Mouse (Mus musculus) limb, embryonic 14.5 days (tissue): Measurements from ENCODE around the gene Zfp646. TPM values are rescaled to one million over a fixed set of nuclear protein-coding genes. Genes with fewer than 3 reads are reported as not detected.

ENCODE experiments used
- ATAC-seq: fragments of 200-750 bp; cut with Nextera tagmentation; 2 replicates; pipeline ENCODE4 v1.8.0; 2017; ENCODE audit warnings: low read depth, moderate number of reproducible peaks, moderate TSS enrichment; ENCODE audit not compliant: low FRiP score
- DNase-seq: peaks from one replicate; pipeline ENCODE4 v3.0.0-alpha.2; 2015; ENCODE audit warnings: low spot score
- H3K27ac ChIP-seq: fragments of 300-500 bp; sonication (generic); replicated peaks from 2 replicates; pipeline ENCODE4 v1.5.1; 2014; ENCODE audit warnings: low read depth, mild to moderate bottlenecking, low read length, moderate library complexity, mixed read lengths
- H3K27me3 ChIP-seq: fragments of 300-500 bp; sonication (generic); 2 replicates; pipeline ENCODE4 v1.6.1; 2014; ENCODE audit warnings: low read length, mixed read lengths; ENCODE audit not compliant: control insufficient read depth, insufficient read depth
- H3K36me3 ChIP-seq: fragments of 300-500 bp; sonication (generic); 2 replicates; pipeline ENCODE4 v1.6.1; 2014; ENCODE audit warnings: mild to moderate bottlenecking, low read length, moderate library complexity, mixed read lengths; ENCODE audit not compliant: control insufficient read depth, insufficient read depth
- H3K4me1 ChIP-seq: fragments of 300-500 bp; sonication (generic); 2 replicates; pipeline ENCODE4 v1.6.1; 2014; ENCODE audit warnings: antibody characterized with exemption, low read length, mixed read lengths; ENCODE audit not compliant: control insufficient read depth, insufficient read depth
- H3K4me2 ChIP-seq: fragments of 300-500 bp; sonication (generic); replicated peaks from 2 replicates; pipeline ENCODE4 v1.6.1; 2014; ENCODE audit warnings: low read depth, mild to moderate bottlenecking, low read length, moderate library complexity; ENCODE audit not compliant: severe bottlenecking
- H3K4me3 ChIP-seq: fragments of 300-500 bp; sonication (generic); replicated peaks from 2 replicates; pipeline ENCODE4 v1.5.1; 2014; ENCODE audit warnings: low read length
- H3K9ac ChIP-seq: fragments of 300-500 bp; sonication (generic); 2 replicates; pipeline ENCODE4 v1.6.1; 2014; ENCODE audit warnings: mild to moderate bottlenecking, low read depth, low read length, moderate library complexity; ENCODE audit not compliant: severe bottlenecking
- H3K9me3 ChIP-seq: fragments of 300-500 bp; sonication (generic); 2 replicates; pipeline ENCODE4 v1.6.1; 2016; ENCODE audit warnings: low read length; ENCODE audit not compliant: control insufficient read depth
- POLR2A ChIP-seq: fragments of 200-500 bp; IDR thresholded peaks from 2 replicates; pipeline ENCODE4 v1.8.0; 2012; ENCODE audit warnings: inconsistent platforms, mild to moderate bottlenecking, moderate library complexity, borderline replicate concordance; ENCODE audit not compliant: insufficient read depth, insufficient read length; ENCODE audit errors: extremely low read depth
- WGBS: fragments of 180-500 bp; shearing (Covaris S2); extraction: QIAGEN DNeasy Blood & Tissue Kit; methylation state at CpG from one replicate; pipeline ENCODE4 v1.1.7; 2014; 5-methylcytosine and 5-hydroxymethylcytosine counted together
- polyA plus RNA-seq, 2 experiments: library from polyadenylated mRNA; depleted of rRNA in 1 of 2; stranded (reverse) in 1 of 2; unstranded in 1 of 2; fragments of >200 nt; fragmentation: Nextera tagmentation in 1 of 2; extraction: Ambion mirVana in 1 of 2; gene quantifications; 2 replicates each; pipeline versions ENCODE4 v1.2.1 to v1.2.3; 2012 to 2014

Zfp646 gene
- polyA plus RNA-seq, 2 experiments: 12.4 to 19.1 TPM

DNA sequence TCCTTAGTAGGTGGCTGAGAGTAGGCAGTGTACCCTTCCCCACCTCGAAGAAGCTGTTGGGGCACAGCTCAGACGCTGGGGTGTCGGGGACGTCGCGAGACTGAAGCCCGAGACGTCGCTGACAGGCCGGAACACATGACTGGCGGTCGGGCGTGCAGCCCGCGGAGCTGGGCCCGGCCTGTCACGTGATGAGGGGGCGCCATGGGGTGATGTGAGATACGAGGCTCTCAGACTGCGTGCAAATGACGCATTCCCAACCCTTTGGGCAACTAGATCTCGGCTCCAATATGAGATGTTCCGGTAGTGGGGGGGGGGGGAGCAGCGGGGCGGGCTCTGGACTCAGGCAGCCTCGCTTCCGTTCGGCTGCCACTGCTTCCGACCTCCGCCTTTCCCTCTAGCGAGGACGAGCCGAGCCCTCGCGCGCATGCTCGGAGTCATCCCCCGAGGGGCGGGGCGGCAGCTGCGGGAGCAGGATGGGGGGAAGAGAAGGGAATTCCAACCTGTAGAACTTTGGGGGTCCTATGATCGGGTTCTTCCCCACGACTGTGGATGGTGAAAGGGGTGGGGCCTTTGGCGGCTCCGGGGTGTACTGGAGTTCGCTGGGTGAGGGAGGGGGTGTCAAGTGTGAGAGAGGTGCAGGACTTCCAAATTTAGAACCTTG is 34.6 kb upstream of the Zfp646 start:
- TF ChIP-seq POLR2A: no peak
- H3K36me3 ChIP-seq: peaks cover 26% of the 10 kb centered on the region; the same call in 1 of the 2 replicates
- H3K9ac ChIP-seq: peak overlapping the region; percentile 69
- H3K4me3 ChIP-seq: peak overlapping the region; percentile 75
- peak; percentile 93 for DNase-seq
- 0% methylated on average over 33 of the region's 46 CpGs for WGBS
- H3K4me2 ChIP-seq: peak overlapping the region; percentile 93
- no peaks in the 10 kb centered on the region for H3K9me3 ChIP-seq
- ATAC-seq: peak; percentile 92
- 0 out of 2 replicates have a peak, but pooled peaks cover 12% of the 10 kb centered on the region for H3K4me1 ChIP-seq
- H3K27ac ChIP-seq: peak overlapping the region; percentile 90
- no peaks in the 10 kb centered on the region for H3K27me3 ChIP-seq

DNA sequence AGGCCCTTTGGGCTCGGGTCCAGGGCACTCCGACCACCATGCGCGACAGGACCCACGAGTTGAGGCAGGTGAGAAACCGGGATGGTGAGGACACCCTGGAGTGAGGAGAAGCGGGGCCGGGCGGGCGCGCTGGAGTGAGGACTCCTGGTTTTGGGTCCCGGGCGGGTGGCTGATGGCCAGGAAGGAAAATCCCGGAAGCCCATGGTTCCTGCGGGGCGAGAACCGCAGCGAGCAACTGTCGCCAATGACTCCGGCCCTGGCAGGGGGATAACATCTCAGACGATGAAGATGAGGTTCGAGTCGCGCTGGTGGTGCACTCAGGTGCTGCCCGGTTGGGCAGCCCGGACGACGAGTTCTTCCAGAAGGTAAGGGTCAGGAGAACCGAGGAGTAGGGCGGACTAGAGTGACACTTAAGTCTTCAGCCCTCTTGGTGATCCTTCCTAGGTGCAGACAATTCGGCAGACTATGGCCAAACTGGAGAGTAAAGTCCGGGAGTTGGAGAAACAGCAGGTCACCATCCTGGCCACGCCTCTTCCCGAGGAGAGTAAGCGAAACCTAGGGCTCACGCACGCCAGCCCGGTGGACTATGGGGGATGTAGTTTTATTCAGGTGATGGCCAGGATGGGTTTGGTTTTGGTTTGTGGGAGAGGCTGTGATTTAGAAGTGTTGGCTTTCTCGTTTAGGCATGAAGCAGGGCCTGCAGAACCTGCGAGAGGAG is 33.9 kb upstream of the Zfp646 start:
- no peaks in the 10 kb centered on the region for H3K27me3 ChIP-seq
- under 1% methylated on average over 39 of the region's 40 CpGs for WGBS
- peak; percentile 80 for DNase-seq
- peak overlapping the region; percentile 93 for H3K4me2 ChIP-seq
- peak overlapping the region; percentile 75 for H3K4me3 ChIP-seq
- peaks cover 31% of the 10 kb centered on the region; the same call in 1 of the 2 replicates for H3K36me3 ChIP-seq
- H3K4me1 ChIP-seq: 0 out of 2 replicates have a peak, but pooled peaks cover 12% of the 10 kb centered on the region
- no peaks in the 10 kb centered on the region for H3K9me3 ChIP-seq
- peak overlapping the region; percentile 69 for H3K9ac ChIP-seq
- no peak for TF ChIP-seq POLR2A
- H3K27ac ChIP-seq: peak overlapping the region; percentile 90
- peak; percentile 58 for ATAC-seq

DNA sequence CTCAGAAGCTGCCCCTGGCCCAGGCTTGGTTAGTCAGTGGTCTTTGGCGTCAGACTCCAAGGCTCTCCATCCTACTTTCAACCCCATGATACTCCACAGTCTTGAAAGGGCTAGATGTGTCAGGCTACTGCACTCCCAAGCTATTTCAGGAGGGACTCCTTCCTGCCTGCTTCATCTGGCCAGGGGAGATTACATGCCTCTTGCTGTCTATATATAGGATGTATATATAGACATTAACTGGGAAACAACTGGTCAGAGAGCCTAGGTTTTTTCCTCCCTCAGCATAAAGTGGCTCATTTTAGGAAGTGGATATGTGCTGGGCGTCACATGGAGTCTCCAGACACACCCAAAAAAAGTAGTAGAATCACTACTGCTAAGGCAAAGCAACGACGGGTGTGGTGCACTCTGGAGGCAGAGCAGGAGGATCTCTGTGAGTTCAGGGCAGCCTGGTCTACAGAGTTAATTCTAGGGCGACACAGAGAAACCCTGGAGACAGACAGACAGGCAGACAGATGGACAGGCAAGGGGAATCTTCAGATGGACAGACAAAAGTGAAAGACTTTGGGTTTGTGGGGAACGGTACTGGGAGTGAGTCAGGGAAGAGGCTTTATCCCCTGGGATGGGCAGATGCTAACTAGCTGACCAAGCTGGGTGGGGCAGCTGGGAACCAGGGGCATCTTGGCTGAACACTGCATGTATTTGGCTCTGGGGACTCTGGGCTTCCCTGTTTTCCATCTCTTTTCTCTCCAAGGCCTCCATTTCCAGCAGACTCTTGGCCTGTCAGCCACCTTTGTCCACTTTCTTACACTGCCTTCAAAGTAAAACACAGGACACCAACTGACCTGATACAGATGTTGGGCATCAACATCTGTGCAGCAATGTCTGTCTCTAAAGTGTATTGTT is 25.8 kb upstream of the Zfp646 start:
- Histone ChIP-seq H3K36me3 (peaks cover 23% of the 10 kb centered on the region; the same call in 1 of the 2 replicates), H3K4me1 (no peaks in the 10 kb centered on the region), H3K4me3 (no peak overlapping the region), H3K4me2 (no peak overlapping the region), H3K9me3 (no peaks in the 10 kb centered on the region), H3K27me3 (no peaks in the 10 kb centered on the region), H3K27ac (no peak overlapping the region), H3K9ac (no peak overlapping the region)
- DNase-seq (no peak), ATAC-seq (0 out of 2 replicates have a peak, but pooled peaks have one; percentile 26)
- TF ChIP-seq POLR2A: no peak
- WGBS: 76% methylated on average over 6 of the region's 6 CpGs

DNA sequence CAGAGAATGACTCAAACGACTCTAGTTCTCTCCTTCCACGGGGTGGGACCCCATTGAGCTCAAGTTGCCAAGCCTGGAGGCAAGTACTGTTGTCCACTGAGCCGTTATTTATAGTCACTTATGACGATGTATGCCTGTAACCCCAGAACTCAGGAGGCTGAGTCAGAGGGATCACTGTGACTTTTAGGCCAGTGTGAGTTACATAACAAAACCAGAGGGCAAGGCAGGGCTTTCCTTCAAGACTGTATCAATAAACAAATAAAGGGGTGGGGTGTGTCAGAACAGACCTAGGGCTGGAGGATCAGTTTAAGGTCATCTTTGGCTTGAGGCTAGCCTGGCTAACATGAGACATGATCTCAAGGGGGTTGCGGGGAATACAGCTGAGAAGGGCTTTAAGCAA is 25.1 kb upstream of the Zfp646 start:
- no peak for TF ChIP-seq POLR2A
- H3K27me3 ChIP-seq: no peaks in the 10 kb centered on the region
- no peaks in the 10 kb centered on the region for H3K4me1 ChIP-seq
- H3K9ac ChIP-seq: no peak overlapping the region
- peaks cover 18% of the 10 kb centered on the region; the same call in 1 of the 2 replicates for H3K36me3 ChIP-seq
- no peak overlapping the region for H3K4me3 ChIP-seq
- 58% methylated on average over 5 of the region's 5 CpGs for WGBS
- H3K4me2 ChIP-seq: no peak overlapping the region
- no peak for DNase-seq
- no peak overlapping the region for H3K27ac ChIP-seq
- ATAC-seq: no peak
- H3K9me3 ChIP-seq: no peaks in the 10 kb centered on the region

DNA sequence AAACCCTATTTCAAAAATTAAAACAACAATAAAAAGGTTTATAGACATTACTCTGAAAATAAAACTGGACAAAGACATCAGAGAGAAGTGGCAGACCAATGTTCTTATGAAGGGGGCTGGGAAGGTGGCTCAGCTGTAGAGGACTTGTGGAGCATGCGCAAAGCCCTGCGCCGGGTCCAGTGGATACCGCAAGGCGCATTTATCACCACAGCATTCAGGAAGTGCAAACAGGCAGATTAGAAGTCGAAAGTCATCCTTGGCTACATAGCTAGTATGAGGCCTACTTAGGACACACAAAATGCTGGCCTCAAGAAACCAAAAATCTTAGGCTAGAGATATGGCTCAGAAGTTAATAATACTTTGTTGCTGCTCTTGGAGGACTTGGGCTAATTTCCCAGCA is 17.8 kb upstream of the Zfp646 start:
- H3K9ac ChIP-seq: no peak overlapping the region
- TF ChIP-seq POLR2A: no peak
- no peaks in the 10 kb centered on the region for H3K36me3 ChIP-seq
- no peak overlapping the region for H3K4me2 ChIP-seq
- H3K27ac ChIP-seq: no peak overlapping the region
- DNase-seq (no peak), ATAC-seq (no peak)
- 93% methylated on average over 6 of the region's 6 CpGs for WGBS
- H3K9me3 ChIP-seq: no peaks in the 10 kb centered on the region
- no peaks in the 10 kb centered on the region for H3K4me1 ChIP-seq
- H3K27me3 ChIP-seq: no peaks in the 10 kb centered on the region
- no peak overlapping the region for H3K4me3 ChIP-seq
